Mouse (Mus musculus): Measurements from ENCODE around the gene Aimp2. TPM values are rescaled to one million over a fixed set of nuclear protein-coding genes. Genes with fewer than 3 reads are reported as not detected.
A peak's percentile ranks its signal among the peaks of the same experiment; 100 is the strongest.

Aimp2 gene
- 123 and 135 TPM in 2 replicates for polyA plus RNA-seq (2015; fragmentation: Nextera tagmentation; extraction: Ambion mirVana)

GRCm38 (mm10) chr5:143909417-143910400 lies at the start of gene Aimp2, which contains the start of gene Pms2:
Aimp2 (minus strand) TSS chr5:143909847.
Pms2 (plus strand) TSS chr5:143909964.
- peak within 1 kb of the TSS; percentile 76 for H3K9ac ChIP-seq (ENCODE audit: low read depth, low read length)
- 0 out of 2 replicates have a peak, but pooled peaks cover 3% of the 10 kb centered on the region for H3K36me3 ChIP-seq (ENCODE audit: control insufficient read depth, insufficient read depth, low read length)
- H3K4me3 ChIP-seq (ENCODE audit: low read length) = peak within 1 kb of the TSS; percentile 84
- H3K9me3 ChIP-seq (ENCODE audit: control insufficient read depth, low read length) = no peaks in the 10 kb centered on the region
- H3K4me1 ChIP-seq (ENCODE audit: control insufficient read depth, insufficient read depth, low read length) = peaks cover 15% of the 10 kb centered on the region
- H3K27ac ChIP-seq (ENCODE audit: low read length) = peak within 1 kb of the TSS; percentile 91
- peak within 1 kb of the TSS; percentile 68 for H3K4me2 ChIP-seq (ENCODE audit: low read depth, low read length)
- peak; percentile 99 for ATAC-seq
- under 1% methylated on average over 70 of the region's 70 CpGs for WGBS
- H3K27me3 ChIP-seq (replicated peaks; ENCODE audit: control insufficient read depth, insufficient read depth, low read length) = no peaks in the 10 kb centered on the region

GRCm38 (mm10) chr5:143957101-143957500 lies 47.5 kb upstream of the Aimp2 start:
- ATAC-seq = no peak
- H3K9me3 ChIP-seq (ENCODE audit: control insufficient read depth, low read length) = no peaks in the 10 kb centered on the region
- whole genome bisulfite sequencing = 92% methylated on average over 6 of the region's 6 CpGs
- H3K9ac ChIP-seq (ENCODE audit: low read depth, low read length) = no peak overlapping the region
- H3K4me2 ChIP-seq (ENCODE audit: low read depth, low read length) = no peak overlapping the region
- H3K4me1 ChIP-seq (ENCODE audit: control insufficient read depth, insufficient read depth, low read length) = no peaks in the 10 kb centered on the region
- no peaks in the 10 kb centered on the region for H3K36me3 ChIP-seq (ENCODE audit: control insufficient read depth, insufficient read depth, low read length)
- no peaks in the 10 kb centered on the region for H3K27me3 ChIP-seq (replicated peaks; ENCODE audit: control insufficient read depth, insufficient read depth, low read length)
- no peak overlapping the region for H3K27ac ChIP-seq (ENCODE audit: low read length)
- H3K4me3 ChIP-seq (ENCODE audit: low read length) = no peak overlapping the region

GRCm38 (mm10) chr5:143950016-143950415 lies 40.4 kb upstream of the Aimp2 start:
- no peaks in the 10 kb centered on the region for H3K9me3 ChIP-seq (ENCODE audit: control insufficient read depth, low read length)
- no peak overlapping the region for H3K27ac ChIP-seq (ENCODE audit: low read length)
- no peak overlapping the region for H3K4me2 ChIP-seq (ENCODE audit: low read depth, low read length)
- 48% methylated on average over 5 of the region's 5 CpGs for WGBS
- no peak for ATAC-seq
- no peak overlapping the region for H3K9ac ChIP-seq (ENCODE audit: low read depth, low read length)
- no peaks in the 10 kb centered on the region for H3K4me1 ChIP-seq (ENCODE audit: control insufficient read depth, insufficient read depth, low read length)
- H3K4me3 ChIP-seq (ENCODE audit: low read length) = no peak overlapping the region
- no peaks in the 10 kb centered on the region for H3K27me3 ChIP-seq (replicated peaks; ENCODE audit: control insufficient read depth, insufficient read depth, low read length)
- H3K36me3 ChIP-seq (ENCODE audit: control insufficient read depth, insufficient read depth, low read length) = no peaks in the 10 kb centered on the region

GRCm38 (mm10) chr5:143948361-143948760 lies 38.7 kb upstream of the Aimp2 start:
- WGBS = 80% methylated on average over 12 of the region's 12 CpGs
- no peaks in the 10 kb centered on the region for H3K36me3 ChIP-seq (ENCODE audit: control insufficient read depth, insufficient read depth, low read length)
- no peak overlapping the region for H3K4me3 ChIP-seq (ENCODE audit: low read length)
- no peaks in the 10 kb centered on the region for H3K27me3 ChIP-seq (replicated peaks; ENCODE audit: control insufficient read depth, insufficient read depth, low read length)
- no peaks in the 10 kb centered on the region for H3K4me1 ChIP-seq (ENCODE audit: control insufficient read depth, insufficient read depth, low read length)
- no peak overlapping the region for H3K27ac ChIP-seq (ENCODE audit: low read length)
- no peak for ATAC-seq
- no peak overlapping the region for H3K9ac ChIP-seq (ENCODE audit: low read depth, low read length)
- H3K4me2 ChIP-seq (ENCODE audit: low read depth, low read length) = no peak overlapping the region
- H3K9me3 ChIP-seq (ENCODE audit: control insufficient read depth, low read length) = no peaks in the 10 kb centered on the region

- H3K9me3 ChIP-seq (ENCODE audit: control insufficient read depth, low read length) = no peaks in the 10 kb centered on the region
- no peak overlapping the region for H3K4me3 ChIP-seq (ENCODE audit: low read length)
- no peaks in the 10 kb centered on the region for H3K4me1 ChIP-seq (ENCODE audit: control insufficient read depth, insufficient read depth, low read length)
- H3K27ac ChIP-seq (ENCODE audit: low read length) = no peak overlapping the region
- no peaks in the 10 kb centered on the region for H3K27me3 ChIP-seq (replicated peaks; ENCODE audit: control insufficient read depth, insufficient read depth, low read length)
- ATAC-seq = no peak
- no peak overlapping the region for H3K4me2 ChIP-seq (ENCODE audit: low read depth, low read length)
- H3K36me3 ChIP-seq (ENCODE audit: control insufficient read depth, insufficient read depth, low read length) = no peaks in the 10 kb centered on the region
- no peak overlapping the region for H3K9ac ChIP-seq (ENCODE audit: low read depth, low read length)
- 84% methylated on average over 14 of the region's 14 CpGs for WGBS
These were observed 33.8 kb upstream of the Aimp2 start for GRCm38 (mm10) chr5:143943231-143944125.

- Histone ChIP-seq H3K9me3 (ENCODE audit: control insufficient read depth, low read length) (no peaks in the 10 kb centered on the region), H3K9ac (ENCODE audit: low read depth, low read length) (no peak overlapping the region), H3K27me3 (replicated peaks; ENCODE audit: control insufficient read depth, insufficient read depth, low read length) (no peaks in the 10 kb centered on the region), H3K4me1 (ENCODE audit: control insufficient read depth, insufficient read depth, low read length) (no peaks in the 10 kb centered on the region), H3K27ac (ENCODE audit: low read length) (no peak overlapping the region), H3K36me3 (ENCODE audit: control insufficient read depth, insufficient read depth, low read length) (no peaks in the 10 kb centered on the region), H3K4me3 (ENCODE audit: low read length) (no peak overlapping the region), H3K4me2 (ENCODE audit: low read depth, low read length) (0 out of 2 replicates have a peak overlapping the region, but pooled peaks have one; percentile 14)
- 16% methylated on average over 10 of the region's 10 CpGs for WGBS
- peak; percentile 46; the same call in 1 of the 2 replicates for ATAC-seq
These were observed 31.9 kb upstream of the Aimp2 start for GRCm38 (mm10) chr5:143941588-143941987.

- no peak for ATAC-seq
- Histone ChIP-seq H3K4me2 (ENCODE audit: low read depth, low read length) (no peak overlapping the region), H3K9ac (ENCODE audit: low read depth, low read length) (no peak overlapping the region), H3K36me3 (ENCODE audit: control insufficient read depth, insufficient read depth, low read length) (0 out of 2 replicates have a peak, but pooled peaks cover under 1% of the 10 kb centered on the region), H3K27me3 (replicated peaks; ENCODE audit: control insufficient read depth, insufficient read depth, low read length) (no peaks in the 10 kb centered on the region), H3K4me3 (ENCODE audit: low read length) (no peak overlapping the region), H3K27ac (ENCODE audit: low read length) (no peak overlapping the region), H3K4me1 (ENCODE audit: control insufficient read depth, insufficient read depth, low read length) (peaks cover 7% of the 10 kb centered on the region; the same call in 1 of the 2 replicates), H3K9me3 (ENCODE audit: control insufficient read depth, low read length) (no peaks in the 10 kb centered on the region)
- WGBS = 86% methylated on average over 9 of the region's 9 CpGs
These were observed 26.5 kb upstream of the Aimp2 start for GRCm38 (mm10) chr5:143936156-143936555.

GRCm38 (mm10) chr5:143933875-143934274 lies 24.2 kb upstream of the Aimp2 start:
- ATAC-seq = no peak
- Histone ChIP-seq H3K4me1 (ENCODE audit: control insufficient read depth, insufficient read depth, low read length) (peaks cover 7% of the 10 kb centered on the region; the same call in 1 of the 2 replicates), H3K36me3 (ENCODE audit: control insufficient read depth, insufficient read depth, low read length) (peaks cover 13% of the 10 kb centered on the region), H3K27me3 (replicated peaks; ENCODE audit: control insufficient read depth, insufficient read depth, low read length) (no peaks in the 10 kb centered on the region), H3K4me3 (ENCODE audit: low read length) (no peak overlapping the region), H3K9me3 (ENCODE audit: control insufficient read depth, low read length) (no peaks in the 10 kb centered on the region), H3K27ac (ENCODE audit: low read length) (no peak overlapping the region), H3K9ac (ENCODE audit: low read depth, low read length) (no peak overlapping the region), H3K4me2 (ENCODE audit: low read depth, low read length) (no peak overlapping the region)
- WGBS = 77% methylated on average over 1 of the region's 1 CpGs

- ATAC-seq = no peak
- H3K9ac ChIP-seq (ENCODE audit: low read depth, low read length) = no peak overlapping the region
- H3K4me1 ChIP-seq (ENCODE audit: control insufficient read depth, insufficient read depth, low read length) = peaks cover 7% of the 10 kb centered on the region; the same call in 1 of the 2 replicates
- H3K36me3 ChIP-seq (ENCODE audit: control insufficient read depth, insufficient read depth, low read length) = peaks cover 13% of the 10 kb centered on the region
- no peaks in the 10 kb centered on the region for H3K27me3 ChIP-seq (replicated peaks; ENCODE audit: control insufficient read depth, insufficient read depth, low read length)
- no peak overlapping the region for H3K4me3 ChIP-seq (ENCODE audit: low read length)
- no peak overlapping the region for H3K4me2 ChIP-seq (ENCODE audit: low read depth, low read length)
- 88% methylated on average over 11 of the region's 11 CpGs for WGBS
- H3K27ac ChIP-seq (ENCODE audit: low read length) = no peak overlapping the region
- H3K9me3 ChIP-seq (ENCODE audit: control insufficient read depth, low read length) = no peaks in the 10 kb centered on the region
These were observed 23.8 kb upstream of the Aimp2 start for GRCm38 (mm10) chr5:143933414-143933813.

Data from intestine, embryonic 16.5 days (tissue).